ENCODE assay signal across 9 mouse cellular contexts in the genomic region with DNA sequence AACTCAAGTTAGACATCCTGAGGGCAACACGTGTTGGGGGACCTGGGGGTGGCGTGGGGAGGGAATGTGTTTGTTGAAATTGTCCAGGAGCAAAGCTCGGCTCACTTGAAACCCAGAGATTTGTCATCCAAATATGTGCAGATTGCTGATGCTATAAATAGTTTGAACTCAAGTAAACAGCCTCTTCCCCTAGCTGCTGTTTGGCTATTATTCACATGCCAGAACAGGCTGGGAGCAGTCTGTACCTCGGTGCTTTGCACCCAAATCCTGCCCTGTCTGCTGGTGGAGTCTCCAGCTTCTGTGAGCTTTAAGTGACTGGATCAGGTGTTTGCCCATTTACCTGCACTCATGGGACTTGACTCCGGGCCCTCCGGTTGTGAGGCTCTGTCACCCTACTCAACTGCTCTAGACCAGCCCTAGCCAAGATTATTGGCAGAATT. TPM values are rescaled to one million over a fixed set of nuclear protein-coding genes. Genes with fewer than 3 reads are reported as not detected.
DNase-seq lines count a peak whose midpoint lies in the region; ATAC-seq lines count a peak whose summit lies in the region.
"Had no signal": no experiment of that assay in that cellular context is flagged by ENCODE, and none has a peak within 500 bp of the region (broad histone marks: within the 10 kb centered on the region; RNA-seq: fewer than 3 reads in every experiment).

No protein-coding gene starts in this region.

- no peak overlapping the region for H3K9ac ChIP-seq in hindbrain, embryonic 14.5 days
- no peak overlapping the region for H3K9ac ChIP-seq in hindbrain, embryonic 12.5 days

- H3K27ac ChIP-seq in hindbrain, embryonic 14.5 days, result peak overlapping the region; percentile 38; the same call in 1 of the 2 replicates
- no peak overlapping the region for H3K27ac ChIP-seq in hindbrain, embryonic 12.5 days

- no peak for ATAC-seq in hindbrain, embryonic 14.5 days (ENCODE audit: low FRiP score)
- no peak for ATAC-seq in hindbrain, embryonic 12.5 days (ENCODE audit: low FRiP score)
- ATAC-seq: Patski had no signal

- 76% methylated on average over 6 of the region's 6 CpGs for WGBS in hindbrain, embryonic 14.5 days
- 83% methylated on average over 6 of the region's 6 CpGs for WGBS in hindbrain, embryonic 12.5 days

- no peaks in the 10 kb centered on the region for H3K27me3 ChIP-seq in hindbrain, embryonic 14.5 days (ENCODE audit: control insufficient read depth, insufficient read depth, low read length)
- no peaks in the 10 kb centered on the region for H3K27me3 ChIP-seq in hindbrain, embryonic 12.5 days
- H3K27me3 ChIP-seq: Patski had no signal

- no peaks in the 10 kb centered on the region for H3K9me3 ChIP-seq in hindbrain, embryonic 14.5 days (ENCODE audit: control insufficient read depth, low read length)
- H3K9me3 ChIP-seq in hindbrain, embryonic 12.5 days (replicated peaks), result no peaks in the 10 kb centered on the region

- H3K4me2 ChIP-seq in hindbrain, embryonic 14.5 days (replicated peaks), result no peak overlapping the region
- H3K4me2 ChIP-seq in hindbrain, embryonic 12.5 days (replicated peaks), result no peak overlapping the region

- H3K4me3 ChIP-seq in hindbrain, embryonic 14.5 days (replicated peaks; ENCODE audit: low read length), result no peak overlapping the region
- H3K4me3 ChIP-seq in hindbrain, embryonic 12.5 days, result no peak overlapping the region

- peaks cover 15% of the 10 kb centered on the region; the same call in 1 of the 2 replicates for H3K4me1 ChIP-seq in hindbrain, embryonic 14.5 days (replicated peaks; ENCODE audit: control insufficient read depth, insufficient read depth, low read length)
- peaks cover 20% of the 10 kb centered on the region for H3K4me1 ChIP-seq in hindbrain, embryonic 12.5 days

- no peaks in the 10 kb centered on the region for H3K36me3 ChIP-seq in hindbrain, embryonic 14.5 days (replicated peaks; ENCODE audit: control insufficient read depth, insufficient read depth)
- no peaks in the 10 kb centered on the region for H3K36me3 ChIP-seq in hindbrain, embryonic 12.5 days

- no peak for DNase-seq in hindbrain, embryonic 14.5 days (ENCODE audit: low spot score)
- peak; percentile 59 for DNase-seq in cerebellum, adult 11 months
- peak; percentile 83 to 86 for DNase-seq in heart, adult 9 months (ENCODE audit: low spot score in 2 of 2)
- DNase-seq in kidney, postnatal 25 days, result peak; percentile 32 to 68
- DNase-seq in lung, adult 18-20 months, result peak; percentile 50 to 70
- no peak for DNase-seq in embryo, embryonic 10 days (ENCODE audit: low spot score)
- DNase-seq in adrenal gland, postnatal 4 days (ENCODE audit: low spot score in 2 of 2), result no peak

RNA-seq across cellular contexts. Expression of gene Pkig, which starts 27.6 kb away (rescaled TPM):
- polyA plus RNA-seq in hindbrain, embryonic 14.5 days (2014; fragmentation: Nextera tagmentation; extraction: Ambion mirVana), result 107 and 117 TPM in 2 replicates
- polyA plus RNA-seq in hindbrain, embryonic 12.5 days (2016; fragmentation: Nextera tagmentation; extraction: Ambion mirVana), result 109 and 113 TPM in 2 replicates
- 10 to 100 TPM; 67.4 to 72.8 TPM for total RNA-seq in adrenal gland, postnatal 4 days (2021)

RNA-seq across cellular contexts. Expression of gene Serinc3, which starts 40.9 kb away (rescaled TPM):
- polyA plus RNA-seq in hindbrain, embryonic 14.5 days (2014; fragmentation: Nextera tagmentation; extraction: Ambion mirVana), result 42.1 and 45.1 TPM in 2 replicates
- 36.2 and 38.4 TPM in 2 replicates for polyA plus RNA-seq in hindbrain, embryonic 12.5 days (2016; fragmentation: Nextera tagmentation; extraction: Ambion mirVana)
- 100 to 1,000 TPM; 413 to 434 TPM for total RNA-seq in adrenal gland, postnatal 4 days (2021)

Comparison
In these comparisons a context has a peak if more than half of its experiments do, and no peak if none do; other contexts are left out.
1. DNase-seq: peak in cerebellum, adult 11 months (single experiment), heart, adult 9 months (2 of 2), kidney, postnatal 25 days (2 of 2) and lung, adult 18-20 months (2 of 2); none in hindbrain, embryonic 14.5 days (single experiment), embryo, embryonic 10 days (single experiment) and adrenal gland, postnatal 4 days (0 of 2).